Mouse (Mus musculus) macrophage (primary cell): Measurements from ENCODE around the gene Krtap9-3. TPM values are rescaled to one million over a fixed set of nuclear protein-coding genes. Genes with fewer than 3 reads are reported as not detected.

Experiments
- H3K27ac ChIP-seq: fragments of 350-480 bp; formaldehyde crosslinking; 2 replicates; pipeline ENCODE4 v1.9.0; 2021
- H3K36me3 ChIP-seq: fragments of 350-480 bp; formaldehyde crosslinking; 2 replicates; pipeline ENCODE4 v1.9.0; 2021; ENCODE audit errors: inconsistent target
- H3K4me3 ChIP-seq: fragments of 350-480 bp; formaldehyde crosslinking; 2 replicates; pipeline ENCODE4 v1.9.0; 2021; ENCODE audit errors: inconsistent target
- H3K79me2 ChIP-seq: fragments of 350-480 bp; formaldehyde crosslinking; 2 replicates; pipeline ENCODE4 v1.9.0; 2021; ENCODE audit errors: inconsistent target
- polyA plus RNA-seq: library from polyadenylated mRNA; stranded (reverse); fragments of 250-400 nt; gene quantifications from 3 replicates; pipeline ENCODE4 v1.2.4, GENCODE M21; 2018; ENCODE audit warnings: inconsistent platforms

The Krtap9-3 gene
- polyA plus RNA-seq, 1 experiment from 2014 or later = not detected

DNA sequence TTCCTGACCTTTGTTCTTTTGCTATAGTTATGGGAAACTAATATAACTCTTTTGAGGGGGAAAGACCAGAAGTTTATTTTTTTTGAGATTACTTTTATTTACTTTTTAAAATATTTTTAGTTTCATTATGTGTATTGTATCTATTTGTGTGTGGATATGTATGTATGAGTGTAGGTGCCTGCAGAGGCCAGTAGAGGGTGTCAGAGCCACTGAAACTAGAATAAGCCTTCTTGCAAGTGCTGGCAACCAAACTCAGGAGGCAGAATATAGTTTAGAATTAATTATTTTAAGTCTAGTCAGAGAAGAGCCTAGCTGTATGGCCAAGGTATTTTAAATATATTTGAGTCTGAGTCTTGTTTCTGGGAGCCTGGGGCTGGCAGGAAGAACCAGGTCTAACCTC, 50.0 kb downstream of the Krtap9-3 start:
- Histone ChIP-seq H3K79me2 (no peaks in the 10 kb centered on the region), H3K4me3 (no peak overlapping the region), H3K27ac (no peak overlapping the region), H3K36me3 (no peaks in the 10 kb centered on the region)

Other genes starting within 250 kb of the Krtap9-3 start
- gene Krt27, start 247.0 kb downstream of the Krtap9-3 start, polyA plus RNA-seq = not detected in 3 replicates
- not detected in 3 replicates for gene Krt28, start 223.2 kb downstream of the Krtap9-3 start, polyA plus RNA-seq
- gene Krt10, start 208.7 kb downstream of the Krtap9-3 start, polyA plus RNA-seq = 1.2 to 2.7 TPM (median 2.0 TPM) in 3 replicates
- gene Krt12, start 175.8 kb downstream of the Krtap9-3 start, polyA plus RNA-seq = not detected in 3 replicates
- not detected in 3 replicates for gene Krt20, start 160.0 kb downstream of the Krtap9-3 start, polyA plus RNA-seq
- not detected in 3 replicates for gene Krt23, start 105.0 kb downstream of the Krtap9-3 start, polyA plus RNA-seq
- gene Krt39, start 76.8 kb downstream of the Krtap9-3 start, polyA plus RNA-seq = not detected in 3 replicates
- gene Krt40, start 54.9 kb downstream of the Krtap9-3 start, polyA plus RNA-seq = not detected in 3 replicates
- gene Krtap3-3, start 47.2 kb downstream of the Krtap9-3 start, polyA plus RNA-seq = not detected in 3 replicates
- gene Krtap3-2, start 41.3 kb downstream of the Krtap9-3 start, polyA plus RNA-seq = not detected in 3 replicates
- gene Gm11939, start 38.6 kb downstream of the Krtap9-3 start, polyA plus RNA-seq = not detected in 3 replicates
- not detected in 3 replicates for gene Krtap3-1, start 31.5 kb downstream of the Krtap9-3 start, polyA plus RNA-seq
- not detected in 3 replicates for gene Krtap1-5, start 17.1 kb downstream of the Krtap9-3 start, polyA plus RNA-seq
- not detected in 3 replicates for gene Krtap1-4, start 14.5 kb downstream of the Krtap9-3 start, polyA plus RNA-seq
- not detected in 3 replicates for gene Krtap1-3, start 6.8 kb downstream of the Krtap9-3 start, polyA plus RNA-seq
- gene Gm11938, start 5.2 kb upstream of the Krtap9-3 start, polyA plus RNA-seq = not detected in 3 replicates
- gene Gm11937, start 12.1 kb upstream of the Krtap9-3 start, polyA plus RNA-seq = not detected in 3 replicates
- gene Krtap2-4, start 16.7 kb upstream of the Krtap9-3 start, polyA plus RNA-seq = not detected in 3 replicates
- not detected in 3 replicates for gene Gm11562, start 22.3 kb upstream of the Krtap9-3 start, polyA plus RNA-seq
- not detected in 3 replicates for gene Krtap4-1, start 30.1 kb upstream of the Krtap9-3 start, polyA plus RNA-seq
- gene Krtap4-2, start 37.0 kb upstream of the Krtap9-3 start, polyA plus RNA-seq = not detected in 3 replicates
- gene Krtap4-7, start 46.0 kb upstream of the Krtap9-3 start, polyA plus RNA-seq = not detected in 3 replicates
- not detected in 3 replicates for gene Gm11555, start 52.1 kb upstream of the Krtap9-3 start, polyA plus RNA-seq
- gene Gm11563, start 60.9 kb upstream of the Krtap9-3 start, polyA plus RNA-seq = not detected in 3 replicates
- not detected in 3 replicates for gene Krtap4-6, start 67.9 kb upstream of the Krtap9-3 start, polyA plus RNA-seq
- gene Gm14190, start 92.6 kb upstream of the Krtap9-3 start, polyA plus RNA-seq = not detected in 3 replicates
- not detected in 3 replicates for gene Gm14180, start 136.2 kb upstream of the Krtap9-3 start, polyA plus RNA-seq
- not detected in 3 replicates for gene Gm11595, start 174.8 kb upstream of the Krtap9-3 start, polyA plus RNA-seq
- gene Krtap4-8, start 182.6 kb upstream of the Krtap9-3 start, polyA plus RNA-seq = not detected in 3 replicates
- not detected in 3 replicates for gene Krtap4-9, start 187.1 kb upstream of the Krtap9-3 start, polyA plus RNA-seq
- not detected in 3 replicates for gene Gm11596, start 195.4 kb upstream of the Krtap9-3 start, polyA plus RNA-seq
- not detected in 3 replicates for gene Gm11569, start 200.8 kb upstream of the Krtap9-3 start, polyA plus RNA-seq
- gene Gm11554, start 206.3 kb upstream of the Krtap9-3 start, polyA plus RNA-seq = not detected in 3 replicates
- gene Krtap4-13, start 211.8 kb upstream of the Krtap9-3 start, polyA plus RNA-seq = not detected in 3 replicates
- not detected in 3 replicates for gene Gm11564, start 217.6 kb upstream of the Krtap9-3 start, polyA plus RNA-seq
- not detected in 3 replicates for gene 2300003K06Rik, start 240.0 kb upstream of the Krtap9-3 start, polyA plus RNA-seq